ENCODE assay signal across 12 mouse cellular contexts in genomic region chr1:179539887-179540286, GRCm38 (mm10).
"Had no signal": no experiment of that assay in that cellular context is flagged by ENCODE, and none has a peak within 500 bp of the region (broad histone marks: within the 10 kb centered on the region; RNA-seq: fewer than 3 reads in every experiment).

No protein-coding gene starts in this region.

- H3K27me3 ChIP-seq: hindbrain, embryonic 15.5 days; liver, embryonic 15.5 days; neural tube, embryonic 12.5 days had no signal

- H3K9me3 ChIP-seq: hindbrain, embryonic 15.5 days; liver, embryonic 15.5 days; midbrain, embryonic 10.5 days; neural tube, embryonic 12.5 days had no signal

- H3K4me2 ChIP-seq: hindbrain, embryonic 15.5 days; liver, embryonic 11.5 days; liver, embryonic 15.5 days; neural tube, embryonic 12.5 days had no signal

- H3K9ac ChIP-seq: hindbrain, embryonic 15.5 days; liver, embryonic 15.5 days; neural tube, embryonic 12.5 days had no signal

- H3K27ac ChIP-seq: hindbrain, embryonic 15.5 days; left cerebral cortex, adult 2 months; liver, embryonic 15.5 days; midbrain, embryonic 10.5 days; neural tube, embryonic 12.5 days had no signal

- H3K4me3 ChIP-seq: hindbrain, embryonic 15.5 days; left cerebral cortex, adult 2 months; liver, embryonic 15.5 days; midbrain, embryonic 10.5 days; neural tube, embryonic 12.5 days had no signal

- DNase-seq: kidney, adult 18-20 months; kidney, postnatal 10 days; lung, postnatal 10 days; midbrain, embryonic 14.5 days; thymus, adult 18-20 months; thymus, postnatal 25 days had no signal
